Comparison of ENCODE assay signal across 12 mouse cellular contexts in genomic region chr16:64068787-64069673, GRCm38 (mm10).
A peak's percentile ranks its signal among the peaks of the same experiment; 100 is the strongest.
DNase-seq lines count a peak whose midpoint lies in the region; ATAC-seq and TF ChIP-seq lines count a peak whose summit lies in the region.
"Had no signal": no experiment of that assay in that cellular context is flagged by ENCODE, and none has a peak within 500 bp of the region (broad histone marks: within the 10 kb centered on the region; RNA-seq: fewer than 3 reads in every experiment).

No protein-coding gene starts in this region.

- H3K27ac ChIP-seq in ES-E14 (ENCODE audit: insufficient read depth, low read depth, low read length, poor library complexity, severe bottlenecking), result no peak overlapping the region
- peak overlapping the region; percentile 77 for H3K27ac ChIP-seq in forebrain, embryonic 15.5 days (replicated peaks)
- H3K27ac ChIP-seq in midbrain, embryonic 14.5 days (replicated peaks; ENCODE audit: low read depth, low read length), result peak overlapping the region; percentile 60
- H3K27ac ChIP-seq: kidney, postnatal 0 days had no signal

- no peak overlapping the region for H3K9ac ChIP-seq in ES-E14 (ENCODE audit: insufficient read depth, low read depth, low read length, poor library complexity, severe bottlenecking)
- H3K9ac ChIP-seq in forebrain, embryonic 15.5 days (replicated peaks), result peak overlapping the region; percentile 5; the same call in 1 of the 2 replicates
- H3K9ac ChIP-seq in midbrain, embryonic 14.5 days (replicated peaks; ENCODE audit: low read length), result no peak overlapping the region; the same call in 1 of the 2 replicates

- no peaks in the 10 kb centered on the region for H3K36me3 ChIP-seq in ES-E14 (ENCODE audit: control insufficient read depth, insufficient read depth, low read length, poor library complexity, severe bottlenecking)
- no peaks in the 10 kb centered on the region for H3K36me3 ChIP-seq in forebrain, embryonic 15.5 days
- H3K36me3 ChIP-seq in midbrain, embryonic 14.5 days (ENCODE audit: control insufficient read depth, insufficient read depth, low read length), result no peaks in the 10 kb centered on the region
- H3K36me3 ChIP-seq: G1E had no signal

- no peak for TF ChIP-seq POLR2A in brain, embryonic 14.5 days (IDR thresholded peaks at IDR 0.05; ENCODE audit: borderline replicate concordance, extremely low read depth, insufficient read depth, insufficient read length, poor library complexity, severe bottlenecking)

- H3K4me2 ChIP-seq in forebrain, embryonic 15.5 days (replicated peaks), result peak overlapping the region; percentile 14; the same call in 1 of the 2 replicates
- H3K4me2 ChIP-seq in midbrain, embryonic 14.5 days (ENCODE audit: low read length), result peak overlapping the region; percentile 38

- no peaks in the 10 kb centered on the region for H3K9me3 ChIP-seq in ES-E14 (ENCODE audit: control insufficient read depth, insufficient read depth, low read depth, low read length)
- H3K9me3 ChIP-seq in forebrain, embryonic 15.5 days, result no peaks in the 10 kb centered on the region
- no peaks in the 10 kb centered on the region for H3K9me3 ChIP-seq in midbrain, embryonic 14.5 days (ENCODE audit: control insufficient read depth, low read length)

- ATAC-seq in forebrain, embryonic 15.5 days (replicated peaks), result peak; percentile 98
- ATAC-seq in midbrain, embryonic 14.5 days (ENCODE audit: low FRiP score, low TSS enrichment), result peak; percentile 95

- 4% methylated on average over 13 of the region's 13 CpGs for WGBS in forebrain, embryonic 15.5 days
- WGBS in midbrain, embryonic 14.5 days, result 5% methylated on average over 13 of the region's 13 CpGs

- H3K27me3 ChIP-seq in forebrain, embryonic 15.5 days, result no peaks in the 10 kb centered on the region
- peaks cover 25% of the 10 kb centered on the region for H3K27me3 ChIP-seq in midbrain, embryonic 14.5 days (ENCODE audit: control insufficient read depth, insufficient read depth, low read length)

- no peaks in the 10 kb centered on the region for H3K4me1 ChIP-seq in ES-E14 (ENCODE audit: control insufficient read depth in 2 of 2, insufficient read depth in 2 of 2, low read length in 2 of 2, poor library complexity in 1 of 2)
- peaks cover 13% of the 10 kb centered on the region for H3K4me1 ChIP-seq in forebrain, embryonic 15.5 days
- peaks cover 6% of the 10 kb centered on the region for H3K4me1 ChIP-seq in midbrain, embryonic 14.5 days (ENCODE audit: control insufficient read depth, insufficient read depth, low read length)

- peak; percentile 8 for DNase-seq in ES-E14 (ENCODE audit: low read depth, low spot score)
- peak; percentile 98 for DNase-seq in brain, embryonic 14.5 days (ENCODE audit: low read depth)
- peak; percentile 81 for DNase-seq in midbrain, embryonic 14.5 days
- no peak for DNase-seq in natural killer cell, adult 2 months (ENCODE audit: low spot score in 2 of 2)
- DNase-seq in cerebellum, adult 11-12 months, result no peak
- DNase-seq in urinary bladder, postnatal 10 days (ENCODE audit: low spot score), result no peak
- DNase-seq in cerebellum, postnatal 36 days, result no peak
- DNase-seq: lung, postnatal 4 days; thymus, postnatal 36 days had no signal

- in situ Hi-C loops in ES-E14 (cut with MboI; ENCODE audit: low sequenced_read_pairs in 2 of 2, unreplicated experiment in 2 of 2), result no loop called here

- no peak for TF ChIP-seq CTCF in brain, embryonic 14.5 days (IDR thresholded peaks at IDR 0.05; ENCODE audit: borderline replicate concordance, extremely low read depth, insufficient read depth, insufficient read length)

- no peak overlapping the region for H3K4me3 ChIP-seq in ES-E14 (ENCODE audit: insufficient read depth in 1 of 2, low read depth in 1 of 2, low read length in 2 of 2, poor library complexity in 1 of 2, severe bottlenecking in 1 of 2)
- H3K4me3 ChIP-seq in forebrain, embryonic 15.5 days, result no peak overlapping the region
- no peak overlapping the region for H3K4me3 ChIP-seq in midbrain, embryonic 14.5 days (replicated peaks; ENCODE audit: low read depth, low read length)

TF ChIP-seq in ES-E14, 5 proteins besides CTCF, POLR2A, EP300 and RAD21:
- no peak for TF ChIP-seq HCFC1 (IDR thresholded peaks at IDR 0.05; ENCODE audit: borderline replicate concordance, insufficient read depth, low read length)
- no peak for TF ChIP-seq ZC3H11A (IDR thresholded peaks at IDR 0.05; ENCODE audit: borderline replicate concordance, low read depth, low read length)
- TF ChIP-seq ZNF384 (IDR thresholded peaks at IDR 0.05; ENCODE audit: low read depth, low read length), result no peak
- no peak for TF ChIP-seq MAFK (IDR thresholded peaks at IDR 0.05; ENCODE audit: insufficient read depth, low read depth, low read length)
- no peak for TF ChIP-seq CHD2 (IDR thresholded peaks at IDR 0.05; ENCODE audit: low read depth, low read length)
TF ChIP-seq in ES-E14: peak in this region for 0.

Comparison
In these comparisons a context has a peak if more than half of its experiments do, and no peak if none do; other contexts are left out.
1. DNase-seq: peak in ES-E14 (single experiment), brain, embryonic 14.5 days (single experiment) and midbrain, embryonic 14.5 days (single experiment); none in natural killer cell, adult 2 months (0 of 2), cerebellum, adult 11-12 months (single experiment), urinary bladder, postnatal 10 days (single experiment) and cerebellum, postnatal 36 days (0 of 2).